Mouse (Mus musculus) lung, postnatal 25 days (tissue): ENCODE data around the gene Slc35f5.

Experiments
- DNase-seq: peaks from one replicate; pipeline ENCODE4 v3.0.0; 2022; ENCODE audit warnings: low spot score

Gene Slc35f5

DNA sequence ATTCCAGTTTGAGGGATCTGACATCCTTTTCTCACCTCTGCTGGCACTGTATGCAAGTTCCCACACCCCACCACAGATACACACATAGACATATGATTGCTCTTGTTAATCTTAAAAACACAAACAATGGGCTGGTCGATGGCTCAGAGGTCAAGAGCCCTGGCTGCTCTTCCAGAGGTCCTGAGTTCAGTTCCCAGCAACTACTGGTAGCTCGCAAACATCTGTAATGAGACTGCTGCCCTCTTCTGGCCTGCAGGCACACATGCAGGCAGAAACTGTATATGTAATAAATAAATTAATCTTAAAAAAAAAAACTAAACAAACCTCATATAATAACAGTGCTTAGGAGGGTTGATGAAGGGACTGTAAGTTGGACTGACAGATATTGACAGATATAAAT is 13.8 kb downstream of the Slc35f5 start:
- no peak for DNase-seq

DNA sequence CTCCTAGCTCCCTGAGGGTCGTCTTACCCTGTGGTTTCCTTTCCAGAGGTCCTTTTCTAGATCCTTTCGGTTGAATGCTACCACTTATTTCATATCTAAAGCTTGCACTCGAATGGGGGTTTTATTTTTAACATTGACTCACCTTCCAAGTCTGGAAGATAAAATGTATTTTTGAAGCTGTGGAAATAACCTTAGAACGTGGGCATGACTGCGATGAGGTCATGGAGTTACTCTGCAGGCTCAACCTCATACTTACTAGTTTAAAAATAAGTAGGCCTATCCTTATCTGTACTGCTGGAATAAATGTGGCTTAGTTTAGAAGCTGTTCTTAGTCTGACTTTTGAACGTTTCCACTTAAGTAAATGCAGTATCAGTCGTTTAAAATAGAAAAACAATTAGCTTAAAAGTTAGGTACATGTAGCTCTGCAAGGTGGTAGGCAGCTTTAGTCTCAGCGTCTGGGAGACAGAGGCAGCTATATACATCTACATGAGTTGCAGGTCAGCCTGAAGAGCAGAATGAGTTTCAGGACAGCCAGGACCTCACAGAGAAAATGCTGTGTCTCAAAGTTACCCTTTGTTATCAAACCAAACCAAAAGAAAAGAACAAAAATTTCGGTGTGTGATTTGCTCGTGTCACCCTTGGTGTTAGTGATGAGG is 15.2 kb downstream of the Slc35f5 start:
- DNase-seq = no peak

DNA sequence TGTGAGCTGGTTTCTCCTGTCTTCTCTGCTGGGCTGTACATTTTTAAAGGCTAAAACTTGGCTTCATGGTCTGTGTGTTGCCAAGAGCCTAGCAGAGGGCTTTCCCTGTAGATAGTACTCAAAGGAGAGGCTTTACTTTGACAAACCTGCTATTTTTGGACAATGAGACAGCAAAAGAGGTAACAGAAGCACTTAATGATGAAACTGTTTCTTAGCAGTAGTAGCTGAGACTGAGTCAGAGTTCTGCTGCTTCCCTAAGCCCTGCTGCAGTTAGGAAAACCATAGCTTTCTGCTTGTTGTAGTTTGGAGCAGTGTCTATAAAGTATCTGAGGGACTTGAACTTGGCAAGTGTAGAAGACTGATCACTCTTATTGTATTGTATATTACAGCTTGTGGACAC is 16.6 kb downstream of the Slc35f5 start:
- DNase-seq = no peak

DNA sequence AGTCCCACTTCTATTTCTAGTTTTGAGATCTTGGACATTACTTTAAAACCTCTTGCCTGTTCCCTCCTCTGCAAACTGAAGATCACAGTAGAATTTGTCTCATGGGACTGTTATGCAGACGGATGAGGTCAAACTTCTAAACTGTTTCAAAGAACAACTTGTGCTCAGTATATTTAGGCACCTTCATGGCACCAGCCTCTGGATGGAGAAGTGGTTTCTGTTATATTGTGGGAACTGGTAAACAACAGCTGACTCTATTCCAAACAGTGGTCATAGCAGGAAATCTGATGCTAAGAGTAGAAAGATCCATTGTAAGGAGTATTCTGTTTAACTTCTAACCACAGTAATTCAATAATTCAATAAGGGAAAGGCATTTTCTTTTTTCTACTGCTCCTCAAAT is 17.7 kb downstream of the Slc35f5 start:
- DNase-seq = peak; percentile 64

DNA sequence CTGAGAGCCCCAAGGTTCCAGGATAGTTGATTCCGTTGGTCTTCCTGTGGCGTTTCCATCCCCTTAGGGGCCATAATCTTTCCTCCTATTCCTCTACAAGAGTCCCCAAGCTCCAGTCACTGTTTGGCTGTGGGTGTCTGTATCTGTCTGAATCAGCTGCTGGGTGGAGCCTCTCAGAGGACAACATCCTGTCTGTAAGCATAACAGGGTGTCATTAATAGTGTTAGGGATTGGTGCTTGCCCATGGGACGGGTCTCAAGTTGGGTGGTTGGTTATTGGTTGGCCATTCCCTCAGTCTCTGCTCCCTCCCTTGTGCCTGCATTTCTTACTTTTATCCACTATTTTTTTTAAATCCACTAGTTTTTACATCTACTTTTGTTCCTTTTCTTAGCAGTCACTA is 20.7 kb downstream of the Slc35f5 start:
- no peak for DNase-seq

DNA sequence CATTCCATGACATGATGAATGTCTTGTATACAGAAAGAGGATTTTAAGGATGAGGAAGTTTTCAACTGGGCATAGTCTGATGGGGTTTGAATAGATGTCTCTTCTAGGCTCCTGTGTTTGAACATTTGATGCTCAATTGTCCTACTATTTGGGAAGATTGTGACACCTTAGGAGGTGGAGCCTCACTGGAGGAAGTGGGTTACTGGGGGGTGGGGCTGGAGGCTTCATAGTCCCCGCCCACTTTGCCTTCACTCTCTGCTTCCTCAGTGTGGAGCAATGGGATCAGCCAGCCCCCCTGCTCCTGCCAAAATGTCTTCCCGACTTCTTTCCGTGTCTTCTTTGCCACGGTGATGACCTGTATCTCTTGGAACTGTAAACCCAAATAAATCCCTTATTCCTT is 43.2 kb downstream of the Slc35f5 start:
- no peak for DNase-seq

DNA sequence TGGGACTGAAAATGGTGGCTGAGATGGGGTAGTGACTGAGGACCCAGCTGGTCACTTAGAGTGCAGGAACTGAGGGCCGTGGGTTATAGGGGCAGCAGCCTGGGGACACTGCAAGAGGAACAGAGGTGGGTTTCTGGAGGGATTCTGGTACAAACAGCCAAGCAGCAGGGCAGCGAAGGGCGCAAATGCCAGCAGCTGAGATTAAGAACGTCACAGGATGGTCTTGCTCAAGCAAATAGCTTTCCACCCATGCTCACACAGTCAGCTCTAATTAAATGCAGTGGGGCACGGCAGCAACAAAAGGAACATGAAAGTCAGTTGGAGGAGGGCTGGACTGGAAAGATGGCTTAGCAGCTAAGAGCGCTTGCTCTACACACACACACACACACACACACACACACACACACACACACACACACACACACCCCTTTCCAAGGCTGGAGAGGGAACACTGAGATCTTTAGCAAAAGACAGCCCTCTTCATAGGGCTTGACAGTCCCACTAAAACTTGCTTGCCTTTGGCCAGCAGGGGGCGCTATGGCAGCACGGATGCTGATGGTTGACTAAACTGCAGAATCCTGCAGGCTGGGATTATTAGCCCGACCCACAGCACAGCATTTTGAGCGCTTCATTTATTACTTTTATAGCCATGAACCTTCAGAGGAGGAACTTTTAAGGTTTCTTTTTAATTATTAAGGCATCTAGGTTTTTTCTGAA is 46.9 kb downstream of the Slc35f5 start:
- peak; percentile 88 for DNase-seq

DNA sequence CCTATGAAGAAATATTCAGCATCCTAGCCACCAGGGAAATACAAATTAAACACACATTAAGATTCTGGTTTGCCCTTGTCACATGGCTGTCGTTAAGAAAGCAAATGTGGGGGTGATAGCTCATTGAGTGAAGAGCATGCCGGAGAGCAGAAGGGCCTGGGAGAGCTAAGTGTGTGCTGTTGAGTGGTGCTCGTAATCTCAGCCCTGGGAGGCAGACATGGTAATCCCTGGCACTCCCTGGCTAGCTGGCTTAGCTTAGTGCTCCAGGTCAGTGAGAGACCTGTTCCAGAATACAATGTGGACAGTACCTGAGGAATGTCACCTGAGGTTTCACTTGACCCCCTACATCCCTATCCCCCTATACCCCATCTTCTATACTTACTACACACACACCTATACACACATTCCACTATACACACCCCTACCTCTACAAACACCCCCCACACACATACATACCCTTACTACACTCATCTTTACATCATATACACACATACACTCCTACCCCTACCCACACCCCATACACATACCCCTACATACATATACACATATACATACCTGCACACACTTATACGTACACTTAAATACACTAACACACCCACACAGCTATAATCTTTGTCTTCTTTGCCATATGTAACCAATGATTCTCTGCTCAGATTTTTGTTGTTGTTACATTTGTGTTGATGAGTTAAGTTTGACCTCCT is 64.1 kb downstream of the Slc35f5 start:
- peak; percentile 4 for DNase-seq

DNA sequence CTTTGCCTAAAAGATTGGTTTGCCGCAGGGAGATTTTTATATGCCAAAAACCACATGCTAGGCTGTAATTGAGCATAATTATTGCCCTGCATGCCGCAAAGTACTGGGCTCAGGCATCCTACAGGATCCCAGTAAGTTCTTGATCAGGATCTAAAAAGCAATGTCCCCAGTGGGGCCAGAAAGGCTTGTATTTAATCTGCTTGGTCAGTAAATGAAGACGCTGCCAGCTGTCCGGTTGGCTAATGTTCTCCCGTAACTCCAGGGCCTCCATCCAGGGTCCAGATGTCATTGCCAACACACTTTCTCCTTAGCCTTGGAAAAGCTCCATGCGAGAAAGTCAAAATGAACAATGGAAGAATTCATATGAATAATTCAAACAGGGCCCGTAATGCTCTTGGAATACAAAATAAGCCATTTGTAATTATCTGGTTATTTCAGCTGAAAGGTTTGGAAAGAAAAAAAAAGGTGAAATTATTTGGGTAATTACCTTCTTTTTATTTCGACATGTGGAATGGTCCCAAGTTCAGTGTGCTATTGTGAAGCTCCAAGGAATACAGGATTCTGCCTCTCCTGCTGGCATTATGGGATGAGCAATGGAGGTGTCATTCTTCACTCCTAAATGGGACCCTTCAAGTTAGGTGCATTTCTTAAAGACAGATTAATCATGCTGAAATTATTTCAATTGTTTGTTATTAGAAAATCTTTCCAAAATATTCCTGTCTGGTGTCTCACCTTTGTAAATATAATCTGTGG is 79.3 kb downstream of the Slc35f5 start:
- DNase-seq = no peak

DNA sequence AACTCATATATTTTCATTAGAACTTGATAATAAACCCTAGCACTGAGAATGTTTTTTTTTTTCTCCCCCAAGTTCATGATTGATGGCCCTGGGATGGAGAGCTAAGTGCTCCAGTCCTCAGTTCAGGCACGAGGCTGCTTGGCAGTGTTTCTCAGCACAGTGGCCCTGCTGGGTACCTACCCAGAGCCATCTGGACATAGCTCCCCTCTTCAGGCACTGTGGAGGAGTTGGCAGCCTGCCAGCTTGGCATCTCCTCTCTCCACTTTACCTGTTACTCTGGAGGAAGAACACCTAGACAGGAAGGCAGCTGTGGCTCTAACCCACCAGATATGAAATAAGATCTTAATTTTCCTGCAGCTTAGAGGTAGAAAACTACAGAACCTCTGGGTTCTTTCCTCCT is 83.2 kb downstream of the Slc35f5 start:
- no peak for DNase-seq
